Mouse (Mus musculus) layer of hippocampus, adult 8-10 months (tissue): ENCODE data around the gene Avpr1a. TPM values are rescaled to one million over a fixed set of nuclear protein-coding genes. Genes with fewer than 3 reads are reported as not detected.

Experiments
- DNase-seq, 2 experiments: peaks; one replicate each; pipeline ENCODE4 v3.0.0; 2022; ENCODE audit warnings: low spot score in 2 of 2
- total RNA-seq, 4 experiments: library from RNA; stranded (reverse); gene quantifications; 2 replicates each; pipeline ENCODE4 v1.2.4; 2022

Gene Avpr1a
- total RNA-seq: 1 to 10 TPM in 1 of 4 experiments, under 1 TPM in 3; 0.50 to 1.1 (median 0.82) TPM

- DNase-seq: no peak
Observed at GRCm38 (mm10) chr10:122447861-122448716, at the start of gene Avpr1a. Avpr1a (plus strand) TSS chr10:122448499.

GRCm38 (mm10) chr10:122402270-122402669, 46.0 kb upstream of the Avpr1a start:
- DNase-seq: no peak

- no peak for DNase-seq
Observed at GRCm38 (mm10) chr10:122406333-122406732, 42.0 kb upstream of the Avpr1a start.

- no peak for DNase-seq
Observed at GRCm38 (mm10) chr10:122408697-122409409, 39.4 kb upstream of the Avpr1a start.

GRCm38 (mm10) chr10:122410791-122411190, 37.5 kb upstream of the Avpr1a start:
- no peak for DNase-seq

GRCm38 (mm10) chr10:122432690-122433089, 15.6 kb upstream of the Avpr1a start:
- DNase-seq: no peak

GRCm38 (mm10) chr10:122447275-122447674, 1.0 kb upstream of the Avpr1a start:
- peak in 1 of 2 experiments; percentile 70 for DNase-seq

GRCm38 (mm10) chr10:122448717-122449611, 665 bp downstream of the Avpr1a start:
- peak in 1 of 2 experiments; percentile 6 for DNase-seq

- DNase-seq: no peak
Observed at GRCm38 (mm10) chr10:122449856-122450255, 1.6 kb downstream of the Avpr1a start.

GRCm38 (mm10) chr10:122453466-122453865, 5.2 kb downstream of the Avpr1a start:
- DNase-seq: no peak

GRCm38 (mm10) chr10:122455793-122456192, 7.5 kb downstream of the Avpr1a start:
- no peak for DNase-seq

GRCm38 (mm10) chr10:122476846-122477245, 28.5 kb downstream of the Avpr1a start:
- no peak for DNase-seq

- no peak for DNase-seq
Observed at GRCm38 (mm10) chr10:122498551-122498950, 50.3 kb downstream of the Avpr1a start.

- DNase-seq: no peak
Observed at GRCm38 (mm10) chr10:122499306-122499705, 51.0 kb downstream of the Avpr1a start.

Other genes starting within 250 kb of the Avpr1a start
- 10 to 100 TPM; 67.7 to 79.8 (median 72.7) TPM for gene Ppm1h, start 230.3 kb downstream of the Avpr1a start, total RNA-seq